Mouse (Mus musculus): ENCODE data around the gene Myrip.

GRCm38 (mm10) chr9:120483101-120483500, 181.8 kb downstream of the Myrip start:
- TF ChIP-seq ZC3H11A (IDR thresholded peaks at IDR 0.05; ENCODE audit: borderline replicate concordance, low read depth, low read length), result no peak
- TF ChIP-seq MAFK (IDR thresholded peaks at IDR 0.05; ENCODE audit: insufficient read depth, low read depth, low read length), result no peak
- no peak for TF ChIP-seq ZNF384 (IDR thresholded peaks at IDR 0.05; ENCODE audit: low read depth, low read length)

Measured in ES-E14 (cell line).